Mouse (Mus musculus) liver, adult 2 months (tissue): ENCODE results near the gene Gab2. TPM values are rescaled to one million over a fixed set of nuclear protein-coding genes. Genes with fewer than 3 reads are reported as not detected.

Experiments used
- DNase-seq: peaks from one replicate; pipeline ENCODE4 v3.0.0-alpha.2; 2011; ENCODE audit warnings: low read depth, low spot score; ENCODE audit errors: extremely low read depth
- H3K27ac ChIP-seq: fragments of 200-500 bp; replicated peaks from 2 replicates; pipeline ENCODE4 v1.5.1; 2012; ENCODE audit warnings: low read depth, mild to moderate bottlenecking, control low read depth, inconsistent platforms, low read length; ENCODE audit not compliant: insufficient read depth
- H3K27me3 ChIP-seq: fragments of 200-500 bp; 2 replicates; pipeline ENCODE4 v1.6.1; 2012; ENCODE audit warnings: mild to moderate bottlenecking, moderate library complexity, low read length, inconsistent platforms; ENCODE audit not compliant: control insufficient read depth, insufficient read depth
- H3K36me3 ChIP-seq: fragments of 200-500 bp; 2 replicates; pipeline ENCODE4 v1.6.1; 2012; ENCODE audit warnings: low read length, inconsistent platforms; ENCODE audit not compliant: control insufficient read depth, insufficient read depth
- H3K4me1 ChIP-seq: fragments of 200-500 bp; 2 replicates; pipeline ENCODE4 v1.6.1; 2011; ENCODE audit warnings: low read length; ENCODE audit not compliant: control insufficient read depth, insufficient read depth
- H3K4me3 ChIP-seq: fragments of 200-500 bp; 2 replicates; pipeline ENCODE4 v1.5.1; 2011; ENCODE audit warnings: low read depth, mild to moderate bottlenecking, control low read depth, low read length, moderate library complexity; ENCODE audit not compliant: insufficient read depth
- H3K79me2 ChIP-seq: fragments of 200-500 bp; 2 replicates; pipeline ENCODE4 v1.6.1; 2012; ENCODE audit warnings: inconsistent platforms, mild to moderate bottlenecking, low read length, moderate library complexity; ENCODE audit not compliant: control insufficient read depth, insufficient read depth
- H3K9ac ChIP-seq: fragments of 200-500 bp; 2 replicates; pipeline ENCODE4 v1.6.1; 2012; ENCODE audit warnings: low read depth, mild to moderate bottlenecking, control low read depth, inconsistent platforms, low read length
- CTCF ChIP-seq: fragments of 200-500 bp; IDR thresholded peaks from 2 replicates; pipeline ENCODE4 v1.5.1; 2011; ENCODE audit warnings: low read depth, low read length, control low read depth
- POLR2A ChIP-seq: fragments of 200-500 bp; IDR thresholded peaks from 2 replicates; pipeline ENCODE4 v1.6.1; 2011; ENCODE audit warnings: low read length, control low read depth; ENCODE audit not compliant: insufficient read depth; ENCODE audit errors: extremely low read depth
- WGBS: fragments of 180-500 bp; shearing (Covaris S2); methylation state at CpG from one replicate; pipeline ENCODE4 v1.1.7; 2018; 5-methylcytosine and 5-hydroxymethylcytosine counted together
- polyA plus RNA-seq: library from polyadenylated mRNA; depleted of rRNA; stranded (reverse); fragments of >200 nt; gene quantifications from 2 replicates; pipeline ENCODE4 v1.2.3, GENCODE M21; 2012
- total RNA-seq: library from RNA; depleted of rRNA; stranded (reverse); fragments of >200 nt; gene quantifications from 2 replicates; pipeline ENCODE4 v1.2.3, GENCODE M21; 2014

Gene Gab2
- total and polyA plus RNA-seq, 2 experiments: 1.0 TPM

DNA sequence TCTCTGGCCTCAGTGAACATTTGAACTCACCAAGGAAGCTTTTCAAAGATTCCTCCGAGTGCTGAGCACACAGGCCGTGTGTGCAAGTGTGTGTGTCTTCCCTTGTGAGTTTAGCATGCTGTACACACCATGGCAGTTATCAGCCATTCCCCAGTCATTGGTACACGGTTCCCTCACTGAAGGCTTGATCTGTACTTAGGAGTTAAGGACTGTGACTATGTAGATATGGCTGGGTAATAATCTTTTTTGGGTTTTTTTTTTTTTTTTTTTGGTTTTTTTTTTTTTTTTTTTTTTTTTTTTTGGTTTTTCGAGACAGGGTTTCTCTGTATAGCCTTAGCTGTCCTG is 265.4 kb downstream of the Gab2 start:
- H3K9ac ChIP-seq: no peak overlapping the region
- no peaks in the 10 kb centered on the region for H3K27me3 ChIP-seq
- no peak for TF ChIP-seq POLR2A
- no peak for TF ChIP-seq CTCF
- 87% methylated on average over 4 of the region's 4 CpGs for WGBS
- no peak overlapping the region for H3K4me3 ChIP-seq
- no peaks in the 10 kb centered on the region for H3K4me1 ChIP-seq
- H3K79me2 ChIP-seq: no peaks in the 10 kb centered on the region
- H3K36me3 ChIP-seq: no peaks in the 10 kb centered on the region
- H3K27ac ChIP-seq: no peak overlapping the region
- no peak for DNase-seq

DNA sequence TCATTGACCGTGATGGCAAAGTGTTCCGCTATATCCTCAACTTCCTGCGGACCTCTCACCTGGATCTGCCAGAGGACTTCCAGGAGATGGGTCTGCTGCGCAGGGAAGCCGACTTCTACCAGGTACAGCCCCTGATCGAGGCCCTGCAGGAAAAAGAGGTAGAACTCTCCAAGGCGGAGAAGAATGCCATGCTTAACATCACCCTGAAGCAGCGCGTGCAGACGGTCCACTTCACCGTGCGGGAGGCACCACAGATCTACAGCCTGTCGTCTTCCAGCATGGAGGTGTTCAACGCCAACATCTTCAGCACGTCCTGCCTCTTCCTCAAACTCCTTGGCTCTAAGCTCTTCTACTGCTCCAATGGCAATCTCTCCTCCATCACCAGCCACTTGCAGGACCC is 266.1 kb downstream of the Gab2 start:
- Histone ChIP-seq H3K4me1 (no peaks in the 10 kb centered on the region), H3K27ac (no peak overlapping the region), H3K36me3 (no peaks in the 10 kb centered on the region), H3K27me3 (no peaks in the 10 kb centered on the region), H3K9ac (no peak overlapping the region), H3K4me3 (no peak overlapping the region), H3K79me2 (no peaks in the 10 kb centered on the region)
- TF ChIP-seq POLR2A (no peak), CTCF (no peak)
- DNase-seq: no peak
- 99% methylated on average over 15 of the region's 15 CpGs for WGBS

DNA sequence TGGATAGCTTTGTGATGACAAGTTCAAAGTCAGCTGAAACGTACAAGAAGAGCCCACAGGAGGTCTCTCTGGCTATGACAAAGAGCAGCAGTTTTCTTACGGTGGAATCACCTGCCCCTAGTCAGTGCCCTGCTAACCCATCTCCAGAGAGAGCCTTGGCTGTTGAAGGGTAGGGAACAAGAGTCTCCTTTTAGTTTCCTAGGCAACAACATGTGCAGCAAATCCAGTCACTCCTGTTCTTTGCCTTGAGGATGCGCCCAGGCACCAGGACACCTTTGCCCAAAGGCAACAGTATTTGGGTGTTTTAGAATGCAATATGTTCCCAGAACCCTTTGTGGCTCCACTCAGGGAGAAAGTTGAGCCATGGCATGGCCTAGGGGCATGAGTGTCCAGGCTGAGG is 266.9 kb downstream of the Gab2 start:
- H3K79me2 ChIP-seq: no peaks in the 10 kb centered on the region
- H3K4me3 ChIP-seq: no peak overlapping the region
- no peaks in the 10 kb centered on the region for H3K4me1 ChIP-seq
- no peaks in the 10 kb centered on the region for H3K36me3 ChIP-seq
- TF ChIP-seq POLR2A: no peak
- no peak for TF ChIP-seq CTCF
- 92% methylated on average over 3 of the region's 3 CpGs for WGBS
- no peak overlapping the region for H3K9ac ChIP-seq
- DNase-seq: no peak
- H3K27me3 ChIP-seq: no peaks in the 10 kb centered on the region
- no peak overlapping the region for H3K27ac ChIP-seq

GRCm38 (mm10) chr7:97348836-97349235 is 267.4 kb downstream of the Gab2 start:
- Histone ChIP-seq H3K9ac (no peak overlapping the region), H3K4me1 (no peaks in the 10 kb centered on the region), H3K4me3 (no peak overlapping the region), H3K36me3 (no peaks in the 10 kb centered on the region), H3K79me2 (no peaks in the 10 kb centered on the region), H3K27ac (no peak overlapping the region), H3K27me3 (no peaks in the 10 kb centered on the region)
- no peak for DNase-seq
- TF ChIP-seq CTCF (no peak), POLR2A (no peak)
- 93% methylated on average over 5 of the region's 5 CpGs for WGBS

- 96% methylated on average over 6 of the region's 6 CpGs for WGBS
- no peaks in the 10 kb centered on the region; the same call in 1 of the 2 replicates for H3K4me1 ChIP-seq
- no peak overlapping the region for H3K4me3 ChIP-seq
- no peaks in the 10 kb centered on the region for H3K79me2 ChIP-seq
- TF ChIP-seq POLR2A (no peak), CTCF (no peak)
- H3K27me3 ChIP-seq: no peaks in the 10 kb centered on the region
- H3K36me3 ChIP-seq: no peaks in the 10 kb centered on the region
- no peak overlapping the region for H3K9ac ChIP-seq
- DNase-seq: no peak
- no peak overlapping the region for H3K27ac ChIP-seq
Measured at GRCm38 (mm10) chr7:97349438-97349837, 268.1 kb downstream of the Gab2 start.

DNA sequence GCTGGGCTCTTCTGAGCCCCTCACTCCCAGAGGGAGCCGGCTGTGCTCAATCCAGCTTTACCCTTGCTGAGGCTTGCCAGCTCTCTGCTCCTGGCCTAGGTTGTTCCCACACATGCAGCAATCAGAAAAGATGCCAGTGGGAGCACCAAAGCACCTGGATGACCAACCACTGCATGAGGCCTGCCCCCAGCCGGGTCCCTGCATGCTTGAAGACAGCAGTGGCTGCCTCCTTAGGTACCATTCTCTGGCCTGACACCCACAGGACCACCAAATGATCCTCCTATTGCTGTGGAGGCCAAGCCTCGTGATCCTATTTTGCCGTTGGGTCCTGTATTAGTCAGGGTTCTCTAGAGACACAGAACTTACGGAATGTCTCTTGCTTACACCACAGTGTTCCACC is 269.5 kb downstream of the Gab2 start:
- H3K36me3 ChIP-seq: no peaks in the 10 kb centered on the region
- H3K9ac ChIP-seq: no peak overlapping the region
- no peak overlapping the region for H3K27ac ChIP-seq
- H3K4me3 ChIP-seq: no peak overlapping the region
- H3K27me3 ChIP-seq: no peaks in the 10 kb centered on the region
- WGBS: 90% methylated on average over 5 of the region's 5 CpGs
- no peaks in the 10 kb centered on the region for H3K79me2 ChIP-seq
- H3K4me1 ChIP-seq: peaks cover 8% of the 10 kb centered on the region
- no peak for DNase-seq
- TF ChIP-seq POLR2A (no peak), CTCF (no peak)
